Mouse (Mus musculus) forebrain, embryonic 10.5 days (tissue): ENCODE measurements around the gene Zfp385b. TPM values are rescaled to one million over a fixed set of nuclear protein-coding genes. Genes with fewer than 3 reads are reported as not detected.

Experiments used
- DNase-seq: peaks from one replicate; pipeline ENCODE4 v3.0.0-alpha.2; 2017; ENCODE audit warnings: low spot score; ENCODE audit errors: extremely low spot score
- H3K27ac ChIP-seq: fragments of 300-500 bp; sonication (generic); 2 replicates; pipeline ENCODE4 v1.5.1; 2016; ENCODE audit warnings: mild to moderate bottlenecking
- H3K27me3 ChIP-seq: fragments of 300-500 bp; sonication (generic); 2 replicates; pipeline ENCODE4 v1.6.1; 2016; ENCODE audit warnings: mild to moderate bottlenecking; ENCODE audit not compliant: poor library complexity, severe bottlenecking
- H3K36me3 ChIP-seq: fragments of 300-500 bp; sonication (generic); replicated peaks from 2 replicates; pipeline ENCODE4 v1.6.1; 2016; ENCODE audit warnings: mild to moderate bottlenecking, moderate library complexity
- H3K4me1 ChIP-seq: fragments of 300-500 bp; sonication (generic); 2 replicates; pipeline ENCODE4 v1.6.1; 2016
- H3K4me3 ChIP-seq: fragments of 300-500 bp; sonication (generic); 2 replicates; pipeline ENCODE4 v1.5.1; 2016; ENCODE audit warnings: mild to moderate bottlenecking, moderate library complexity
- H3K9me3 ChIP-seq: fragments of 300-500 bp; sonication (generic); 2 replicates; pipeline ENCODE4 v1.6.1; 2016; ENCODE audit warnings: mild to moderate bottlenecking, moderate library complexity
- WGBS: fragments of 180-500 bp; shearing (Covaris S2); methylation state at CpG from one replicate; pipeline ENCODE4 v1.1.7; 2016; 5-methylcytosine and 5-hydroxymethylcytosine counted together
- polyA plus RNA-seq: library from polyadenylated mRNA; unstranded; fragments of >200 nt; fragmentation: Nextera tagmentation; extraction: Ambion mirVana; gene quantifications from 2 replicates; pipeline ENCODE4 v1.2.1, GENCODE M21; 2016

Gene Zfp385b
- polyA plus RNA-seq, 1 experiment from 2014 or later, result 0.72 TPM

GRCm38 (mm10) chr2:77593461-77593860 is 226.0 kb downstream of the Zfp385b start:
- H3K36me3 ChIP-seq, result no peaks in the 10 kb centered on the region
- no peaks in the 10 kb centered on the region for H3K4me1 ChIP-seq
- no peaks in the 10 kb centered on the region for H3K27me3 ChIP-seq
- H3K27ac ChIP-seq, result no peak overlapping the region
- 91% methylated on average over 7 of the region's 7 CpGs for WGBS
- DNase-seq, result no peak
- H3K4me3 ChIP-seq, result no peak overlapping the region
- no peaks in the 10 kb centered on the region for H3K9me3 ChIP-seq

- 92% methylated on average over 6 of the region's 6 CpGs for WGBS
- H3K4me1 ChIP-seq, result no peaks in the 10 kb centered on the region
- H3K4me3 ChIP-seq, result no peak overlapping the region
These were observed 226.9 kb downstream of the Zfp385b start for GRCm38 (mm10) chr2:77592525-77592924.

DNA sequence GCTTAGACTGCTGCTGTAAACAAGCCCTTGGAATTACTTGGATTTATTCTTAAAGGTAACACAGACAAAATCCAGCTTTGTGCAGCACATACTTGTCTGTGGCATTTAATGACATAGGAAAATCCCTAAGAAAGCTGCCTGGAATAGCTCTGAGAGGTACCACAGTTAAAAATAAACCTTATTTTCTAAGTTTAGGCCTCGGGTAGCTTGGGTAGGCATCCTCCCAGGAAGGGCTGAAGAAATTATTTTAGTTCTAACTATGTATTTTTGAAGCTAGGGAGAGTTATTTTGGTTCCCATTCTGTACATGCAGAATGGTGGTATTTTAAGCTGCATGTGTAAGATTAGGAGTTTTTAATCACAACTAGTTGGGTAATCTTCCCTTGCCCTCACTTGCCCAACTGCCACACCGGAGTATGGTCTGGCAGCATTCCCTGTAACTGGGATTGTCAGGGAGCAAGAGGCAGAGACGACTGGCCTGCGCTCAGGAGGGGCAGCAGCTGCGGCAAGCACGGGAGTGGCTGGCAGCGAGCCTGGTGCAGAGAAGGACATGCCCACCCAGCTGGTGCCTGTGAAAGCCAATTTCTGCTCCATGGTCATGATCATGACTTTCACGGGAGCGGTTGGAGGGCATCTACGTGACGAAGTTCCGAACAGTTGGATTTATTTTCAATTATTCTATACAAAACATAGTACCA is 230.1 kb downstream of the Zfp385b start:
- Histone ChIP-seq H3K4me1 (no peaks in the 10 kb centered on the region), H3K4me3 (no peak overlapping the region), H3K27me3 (no peaks in the 10 kb centered on the region), H3K36me3 (no peaks in the 10 kb centered on the region), H3K27ac (no peak overlapping the region), H3K9me3 (peaks cover 7% of the 10 kb centered on the region; the same call in 1 of the 2 replicates)
- 94% methylated on average over 12 of the region's 12 CpGs for WGBS
- DNase-seq, result no peak

More at GRCm38 (mm10) chr2:77592525-77592924, 226.9 kb downstream of the Zfp385b start:
- DNase-seq, result no peak
- Histone ChIP-seq H3K27me3 (no peaks in the 10 kb centered on the region), H3K36me3 (no peaks in the 10 kb centered on the region), H3K9me3 (peaks cover 1% of the 10 kb centered on the region; the same call in 1 of the 2 replicates), H3K27ac (no peak overlapping the region)

GRCm38 (mm10) chr2:77587387-77587786 is 232.1 kb downstream of the Zfp385b start:
- no peak for DNase-seq
- no peaks in the 10 kb centered on the region for H3K27me3 ChIP-seq
- 80% methylated on average over 4 of the region's 4 CpGs for WGBS
- no peak overlapping the region for H3K4me3 ChIP-seq
- no peak overlapping the region for H3K27ac ChIP-seq
- peaks cover 7% of the 10 kb centered on the region; the same call in 1 of the 2 replicates for H3K9me3 ChIP-seq
- H3K4me1 ChIP-seq, result no peaks in the 10 kb centered on the region
- no peaks in the 10 kb centered on the region for H3K36me3 ChIP-seq

- no peak overlapping the region for H3K4me3 ChIP-seq
- no peaks in the 10 kb centered on the region for H3K36me3 ChIP-seq
- H3K27ac ChIP-seq, result no peak overlapping the region
- H3K9me3 ChIP-seq, result peaks cover 7% of the 10 kb centered on the region; the same call in 1 of the 2 replicates
- WGBS, result 84% methylated on average over 4 of the region's 4 CpGs
- no peak for DNase-seq
- no peaks in the 10 kb centered on the region for H3K27me3 ChIP-seq
- H3K4me1 ChIP-seq, result no peaks in the 10 kb centered on the region
These were observed 232.7 kb downstream of the Zfp385b start for GRCm38 (mm10) chr2:77586581-77587360.

GRCm38 (mm10) chr2:77583586-77583985 is 235.9 kb downstream of the Zfp385b start:
- Histone ChIP-seq H3K9me3 (peaks cover 7% of the 10 kb centered on the region; the same call in 1 of the 2 replicates), H3K27ac (no peak overlapping the region), H3K27me3 (no peaks in the 10 kb centered on the region), H3K4me3 (no peak overlapping the region), H3K4me1 (no peaks in the 10 kb centered on the region), H3K36me3 (no peaks in the 10 kb centered on the region)
- DNase-seq, result no peak
- 87% methylated on average over 1 of the region's 1 CpGs for WGBS

- WGBS, result 83% methylated on average over 1 of the region's 1 CpGs
- H3K4me3 ChIP-seq, result no peak overlapping the region
These were observed 242.9 kb downstream of the Zfp385b start for GRCm38 (mm10) chr2:77576571-77576970.

GRCm38 (mm10) chr2:77567528-77568435 is 251.7 kb downstream of the Zfp385b start:
- no peak overlapping the region for H3K4me3 ChIP-seq
- no peak for DNase-seq
- no peaks in the 10 kb centered on the region for H3K9me3 ChIP-seq
- no peak overlapping the region for H3K27ac ChIP-seq
- 88% methylated on average over 15 of the region's 15 CpGs for WGBS
- H3K27me3 ChIP-seq, result no peaks in the 10 kb centered on the region
- no peaks in the 10 kb centered on the region for H3K36me3 ChIP-seq
- H3K4me1 ChIP-seq, result 0 out of 2 replicates have a peak, but pooled peaks cover 4% of the 10 kb centered on the region

More at GRCm38 (mm10) chr2:77576571-77576970, 242.9 kb downstream of the Zfp385b start:
- H3K36me3 ChIP-seq, result no peaks in the 10 kb centered on the region
- no peak for DNase-seq
- H3K27me3 ChIP-seq, result no peaks in the 10 kb centered on the region
- H3K9me3 ChIP-seq, result no peaks in the 10 kb centered on the region
- no peaks in the 10 kb centered on the region for H3K4me1 ChIP-seq
- H3K27ac ChIP-seq, result no peak overlapping the region

DNA sequence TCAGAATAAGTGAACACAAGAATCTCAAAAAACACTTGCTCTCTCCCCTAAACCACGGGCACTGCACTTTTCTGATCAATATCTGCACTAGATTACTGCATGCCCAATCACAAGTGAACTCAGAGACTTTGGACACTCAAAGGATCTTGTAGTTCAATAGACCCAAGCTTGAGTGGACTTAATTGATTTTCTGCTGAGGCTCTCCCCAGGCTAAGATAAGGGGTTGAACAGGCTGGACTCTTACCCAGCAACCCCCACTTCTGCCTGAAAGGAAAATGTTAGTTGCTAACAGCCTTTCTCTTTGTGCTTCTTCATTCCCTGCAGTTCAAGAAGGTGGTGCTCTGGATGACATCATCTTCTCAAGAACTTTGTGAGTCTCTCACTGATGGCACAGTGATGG is 255.7 kb downstream of the Zfp385b start:
- H3K4me1 ChIP-seq, result peaks cover 10% of the 10 kb centered on the region
- 55% methylated on average over 1 of the region's 1 CpGs for WGBS
- DNase-seq, result no peak
- no peak overlapping the region for H3K4me3 ChIP-seq
- no peaks in the 10 kb centered on the region for H3K9me3 ChIP-seq
- no peaks in the 10 kb centered on the region for H3K27me3 ChIP-seq
- no peak overlapping the region for H3K27ac ChIP-seq
- no peaks in the 10 kb centered on the region for H3K36me3 ChIP-seq

DNA sequence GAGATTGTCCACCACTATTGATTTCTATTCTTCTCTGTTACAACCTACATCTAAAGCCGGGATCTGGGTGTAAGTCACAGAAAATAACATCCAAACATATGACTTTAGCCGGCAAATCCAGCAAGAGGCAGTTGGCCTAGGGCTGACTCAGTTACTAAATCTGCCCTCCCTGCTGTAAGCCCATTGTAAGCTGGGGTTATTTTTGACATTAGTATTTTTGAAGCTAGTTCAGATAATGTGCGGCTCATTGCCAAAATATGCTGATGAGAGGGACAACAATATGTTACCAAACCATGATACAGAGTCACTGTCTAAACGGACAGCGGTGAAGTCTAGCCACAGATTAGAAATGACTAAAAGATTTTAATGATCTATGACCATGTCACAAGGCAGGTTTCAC is 257.5 kb downstream of the Zfp385b start:
- Histone ChIP-seq H3K36me3 (no peaks in the 10 kb centered on the region), H3K27ac (no peak overlapping the region), H3K27me3 (no peaks in the 10 kb centered on the region), H3K9me3 (no peaks in the 10 kb centered on the region), H3K4me3 (no peak overlapping the region), H3K4me1 (peaks cover 10% of the 10 kb centered on the region)
- DNase-seq, result no peak
- 83% methylated on average over 5 of the region's 5 CpGs for WGBS

- no peaks in the 10 kb centered on the region for H3K27me3 ChIP-seq
- H3K36me3 ChIP-seq, result no peaks in the 10 kb centered on the region
- H3K4me1 ChIP-seq, result peaks cover 17% of the 10 kb centered on the region
- DNase-seq, result no peak
- 92% methylated on average over 4 of the region's 4 CpGs for WGBS
- H3K9me3 ChIP-seq, result no peaks in the 10 kb centered on the region
- H3K4me3 ChIP-seq, result no peak overlapping the region
- no peak overlapping the region for H3K27ac ChIP-seq
These were observed 262.5 kb downstream of the Zfp385b start for GRCm38 (mm10) chr2:77556938-77557337.

DNA sequence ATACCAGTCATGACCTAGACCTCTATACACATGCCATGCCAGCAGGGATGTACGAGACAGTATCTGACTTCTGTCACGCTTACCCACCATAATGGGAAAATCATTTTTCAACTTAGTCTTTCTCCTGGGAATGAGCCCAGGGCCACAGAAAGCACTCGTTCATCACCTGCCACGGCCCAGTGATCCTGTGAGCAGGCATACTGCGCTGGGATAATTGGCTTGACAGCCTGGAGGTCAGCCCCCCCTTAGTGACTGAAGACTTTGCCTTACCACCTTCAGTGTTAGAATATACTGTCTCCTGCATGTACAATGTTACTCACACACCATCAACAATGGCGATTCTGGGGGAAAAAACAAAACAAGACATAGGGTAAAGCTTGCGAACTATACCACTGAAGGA is 263.5 kb downstream of the Zfp385b start:
- Histone ChIP-seq H3K4me1 (peaks cover 9% of the 10 kb centered on the region), H3K27ac (no peak overlapping the region), H3K36me3 (no peaks in the 10 kb centered on the region), H3K4me3 (no peak overlapping the region), H3K9me3 (no peaks in the 10 kb centered on the region), H3K27me3 (no peaks in the 10 kb centered on the region)
- DNase-seq, result no peak
- 82% methylated on average over 7 of the region's 7 CpGs for WGBS
